Comparison of ENCODE assay signal across 24 mouse cellular contexts in the genomic region with DNA sequence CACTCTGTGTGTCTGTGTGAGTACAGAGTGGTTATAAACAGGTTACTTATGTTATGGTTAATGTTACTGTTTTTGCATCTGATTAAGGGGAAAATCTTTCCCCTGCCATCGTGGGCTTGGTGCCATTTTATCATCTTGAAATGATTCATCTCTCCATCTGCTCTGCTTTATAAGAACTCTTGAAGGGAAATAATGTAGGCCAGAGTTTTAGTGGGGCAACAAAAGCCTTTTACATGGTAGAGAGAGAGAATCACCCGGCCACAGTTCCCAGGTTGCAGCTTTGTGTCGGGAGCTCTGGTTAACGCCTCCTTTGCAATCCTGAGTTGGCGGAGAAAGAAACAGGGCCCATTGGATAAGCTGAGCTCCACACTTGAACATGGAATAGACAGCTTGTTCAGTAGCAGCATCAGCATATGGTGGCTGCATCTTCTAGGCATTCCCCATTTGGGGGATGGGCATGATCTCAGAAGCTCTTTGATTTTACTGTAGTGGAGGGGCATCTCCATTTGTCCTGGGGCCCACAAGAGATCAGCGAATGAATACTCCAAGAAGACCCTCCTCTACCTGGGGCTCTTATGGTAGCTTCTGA.
DNase-seq lines count a peak whose midpoint lies in the region; ATAC-seq and TF ChIP-seq lines count a peak whose summit lies in the region.
"Had no signal": no experiment of that assay in that cellular context is flagged by ENCODE, and none has a peak within 500 bp of the region (broad histone marks: within the 10 kb centered on the region; RNA-seq: fewer than 3 reads in every experiment).

No protein-coding gene starts in this region.

- H3K4me1 ChIP-seq in limb, embryonic 14.5 days (ENCODE audit: control insufficient read depth, insufficient read depth, low read length), result peaks cover 7% of the 10 kb centered on the region; the same call in 1 of the 2 replicates
- H3K4me1 ChIP-seq in limb, embryonic 10.5 days, result peaks cover 12% of the 10 kb centered on the region
- H3K4me1 ChIP-seq: hindbrain, embryonic 15.5 days; liver, embryonic 13.5 days had no signal

- no peaks in the 10 kb centered on the region for H3K9me3 ChIP-seq in limb, embryonic 14.5 days (ENCODE audit: control insufficient read depth, low read length)
- H3K9me3 ChIP-seq in limb, embryonic 10.5 days (replicated peaks), result no peaks in the 10 kb centered on the region
- H3K9me3 ChIP-seq: embryonic facial prominence, embryonic 12.5 days; hindbrain, embryonic 15.5 days; limb, embryonic 13.5 days; liver, embryonic 13.5 days had no signal

- no peak for TF ChIP-seq POLR2A in limb, embryonic 14.5 days (IDR thresholded peaks at IDR 0.05; ENCODE audit: borderline replicate concordance, extremely low read depth, insufficient read depth, insufficient read length)

- no peak overlapping the region for H3K4me3 ChIP-seq in limb, embryonic 14.5 days (replicated peaks; ENCODE audit: low read length)
- no peak overlapping the region for H3K4me3 ChIP-seq in limb, embryonic 10.5 days
- H3K4me3 ChIP-seq: embryonic facial prominence, embryonic 12.5 days; erythroblast, embryonic 14.5 days; hindbrain, embryonic 15.5 days; limb, embryonic 13.5 days; liver, embryonic 13.5 days had no signal

- peak; percentile 1 for DNase-seq in cerebellum, adult 9-10 months
- no peak for DNase-seq in cerebellum, postnatal 36 days
- peak; percentile 42 to 50 for DNase-seq in frontal cortex, postnatal 36 days (ENCODE audit: low spot score in 2 of 2)
- DNase-seq in frontal cortex, postnatal 25 days (ENCODE audit: low spot score in 2 of 2), result no peak
- peak; percentile 19 for DNase-seq in limb, embryonic 14.5 days (ENCODE audit: low spot score)
- DNase-seq in limb, embryonic 10.5 days (ENCODE audit: low spot score), result no peak
- peak; percentile 15 for DNase-seq in right cerebral cortex, postnatal 14 days
- no peak for DNase-seq in kidney, adult 9 months
- DNase-seq: adrenal gland, postnatal 14 days; cerebellum, adult 9-11 months; gastrocnemius, postnatal 10 days; kidney, postnatal 36 days; liver, embryonic 13.5 days; lung, adult 2 months; lung, postnatal 14 days; spleen, adult 18-20 months; thymus, postnatal 14 days had no signal

- WGBS in limb, embryonic 14.5 days, result 62% methylated on average over 6 of the region's 6 CpGs
- WGBS in limb, embryonic 10.5 days, result 80% methylated on average over 6 of the region's 6 CpGs

- no peak overlapping the region for H3K9ac ChIP-seq in limb, embryonic 14.5 days (ENCODE audit: low read depth, low read length, severe bottlenecking)
- H3K9ac ChIP-seq: embryonic facial prominence, embryonic 12.5 days; hindbrain, embryonic 15.5 days; limb, embryonic 13.5 days; liver, embryonic 13.5 days had no signal

- no peaks in the 10 kb centered on the region for H3K27me3 ChIP-seq in limb, embryonic 14.5 days (ENCODE audit: control insufficient read depth, insufficient read depth, low read length)
- H3K27me3 ChIP-seq in limb, embryonic 10.5 days (ENCODE audit: low read depth, poor library complexity, severe bottlenecking), result peaks cover 4% of the 10 kb centered on the region; the same call in 1 of the 2 replicates
- H3K27me3 ChIP-seq: embryonic facial prominence, embryonic 12.5 days; hindbrain, embryonic 15.5 days; limb, embryonic 13.5 days; liver, embryonic 13.5 days had no signal

- H3K4me2 ChIP-seq in limb, embryonic 14.5 days (replicated peaks; ENCODE audit: low read depth, low read length, severe bottlenecking), result no peak overlapping the region
- H3K4me2 ChIP-seq: embryonic facial prominence, embryonic 12.5 days; heart, embryonic 11.5 days; hindbrain, embryonic 15.5 days; limb, embryonic 13.5 days; liver, embryonic 13.5 days; midbrain, embryonic 11.5 days had no signal

- no peak for ATAC-seq in limb, embryonic 14.5 days (ENCODE audit: low FRiP score, low read depth)
- ATAC-seq: intestine, embryonic 16.5 days had no signal

- no peak overlapping the region for H3K27ac ChIP-seq in limb, embryonic 14.5 days (replicated peaks; ENCODE audit: low read depth, low read length)
- no peak overlapping the region for H3K27ac ChIP-seq in limb, embryonic 10.5 days
- H3K27ac ChIP-seq: embryonic facial prominence, embryonic 12.5 days; hindbrain, embryonic 15.5 days; limb, embryonic 13.5 days; liver, embryonic 13.5 days had no signal

- H3K36me3 ChIP-seq in limb, embryonic 14.5 days (ENCODE audit: control insufficient read depth, insufficient read depth, low read length), result no peaks in the 10 kb centered on the region
- H3K36me3 ChIP-seq in limb, embryonic 10.5 days, result no peaks in the 10 kb centered on the region
- H3K36me3 ChIP-seq: embryonic facial prominence, embryonic 12.5 days; hindbrain, embryonic 15.5 days; limb, embryonic 13.5 days; liver, embryonic 13.5 days had no signal

Comparison
In these comparisons a context has a peak if more than half of its experiments do, and no peak if none do; other contexts are left out.
1. DNase-seq: peak in cerebellum, adult 9-10 months (single experiment), frontal cortex, postnatal 36 days (2 of 2), limb, embryonic 14.5 days (single experiment) and right cerebral cortex, postnatal 14 days (single experiment); none in cerebellum, postnatal 36 days (0 of 2), frontal cortex, postnatal 25 days (0 of 2), limb, embryonic 10.5 days (single experiment) and kidney, adult 9 months (single experiment).